Mouse (Mus musculus) forebrain, embryonic 11.5 days (tissue): ENCODE results near the gene Asah2. TPM values are rescaled to one million over a fixed set of nuclear protein-coding genes. Genes with fewer than 3 reads are reported as not detected.
"Not testable (repeated sequence)": the region's sequence is repeated elsewhere in the genome, so short reads cannot be mapped to it uniquely, and the experiment has no call there.

ENCODE experiments used
- ATAC-seq: fragments of 200-750 bp; cut with Nextera tagmentation; replicated peaks from 2 replicates; pipeline ENCODE4 v1.8.0; 2017; ENCODE audit warnings: moderate TSS enrichment; ENCODE audit not compliant: low FRiP score
- DNase-seq: peaks from one replicate; pipeline ENCODE4 v3.0.0-alpha.2; 2017; ENCODE audit warnings: low spot score
- H3K27ac ChIP-seq: fragments of 300-500 bp; sonication (generic); 2 replicates; pipeline ENCODE4 v1.5.1; 2014; ENCODE audit warnings: low read depth, low read length
- H3K27me3 ChIP-seq: fragments of 300-500 bp; sonication (generic); 2 replicates; pipeline ENCODE4 v1.6.1; 2014; ENCODE audit warnings: mild to moderate bottlenecking, low read length, mixed read lengths; ENCODE audit not compliant: control insufficient read depth, insufficient read depth
- H3K36me3 ChIP-seq: fragments of 300-500 bp; sonication (generic); 2 replicates; pipeline ENCODE4 v1.6.1; 2014; ENCODE audit warnings: mild to moderate bottlenecking, low read length, moderate library complexity, mixed read lengths; ENCODE audit not compliant: control insufficient read depth, insufficient read depth
- H3K4me1 ChIP-seq: fragments of 300-500 bp; sonication (generic); replicated peaks from 2 replicates; pipeline ENCODE4 v1.6.1; 2014; ENCODE audit warnings: low read length, mixed read lengths; ENCODE audit not compliant: control insufficient read depth, insufficient read depth
- H3K4me2 ChIP-seq: fragments of 300-500 bp; sonication (generic); 2 replicates; pipeline ENCODE4 v1.6.1; 2014; ENCODE audit warnings: low read depth, mild to moderate bottlenecking, low read length, moderate library complexity, mixed read lengths; ENCODE audit not compliant: severe bottlenecking
- H3K4me3 ChIP-seq: fragments of 300-500 bp; sonication (generic); 2 replicates; pipeline ENCODE4 v1.5.1; 2014; ENCODE audit warnings: low read depth, low read length
- H3K9ac ChIP-seq: fragments of 300-500 bp; sonication (generic); 2 replicates; pipeline ENCODE4 v1.6.1; 2014; ENCODE audit warnings: low read length
- H3K9me3 ChIP-seq: fragments of 300-500 bp; sonication (generic); 2 replicates; pipeline ENCODE4 v1.6.1; 2016; ENCODE audit warnings: low read length, mixed read lengths; ENCODE audit not compliant: control insufficient read depth
- WGBS: fragments of 180-500 bp; shearing (Covaris S2); extraction: QIAGEN DNeasy Blood & Tissue Kit; methylation state at CpG from one replicate; pipeline ENCODE4 v1.1.7; 2014; 5-methylcytosine and 5-hydroxymethylcytosine counted together
- polyA plus RNA-seq: library from polyadenylated mRNA; unstranded; fragments of >200 nt; fragmentation: Nextera tagmentation; extraction: Ambion mirVana; gene quantifications from 2 replicates; pipeline ENCODE4 v1.2.1, GENCODE M21; 2014

Gene Asah2
- polyA plus RNA-seq, 1 experiment from 2014 or later, result 0.56 TPM

- Histone ChIP-seq H3K4me2 (no peak overlapping the region), H3K4me3 (no peak overlapping the region), H3K9me3 (no peaks in the 10 kb centered on the region), H3K4me1 (no peaks in the 10 kb centered on the region), H3K9ac (no peak overlapping the region), H3K27ac (no peak overlapping the region), H3K27me3 (no peaks in the 10 kb centered on the region), H3K36me3 (no peaks in the 10 kb centered on the region)
- ATAC-seq (no peak), DNase-seq (no peak)
- 89% methylated on average over 4 of the region's 4 CpGs for WGBS
Measured at GRCm38 (mm10) chr19:32090804-32091203, 17.2 kb downstream of the Asah2 start.

- no peaks in the 10 kb centered on the region for H3K27me3 ChIP-seq
- H3K4me1 ChIP-seq, result no peaks in the 10 kb centered on the region
- H3K27ac ChIP-seq, result no peak overlapping the region
- no peaks in the 10 kb centered on the region for H3K36me3 ChIP-seq
- no peaks in the 10 kb centered on the region for H3K9me3 ChIP-seq
- no peak for DNase-seq
- no peak overlapping the region for H3K4me2 ChIP-seq
- no peak overlapping the region for H3K9ac ChIP-seq
- no peak overlapping the region for H3K4me3 ChIP-seq
- 85% methylated on average over 1 of the region's 1 CpGs for WGBS
- ATAC-seq, result no peak
Measured at GRCm38 (mm10) chr19:32088570-32088969, 19.4 kb downstream of the Asah2 start.

- Histone ChIP-seq H3K9me3 (no peaks in the 10 kb centered on the region), H3K36me3 (no peaks in the 10 kb centered on the region), H3K27me3 (no peaks in the 10 kb centered on the region), H3K9ac (no peak overlapping the region), H3K4me2 (no peak overlapping the region), H3K4me3 (no peak overlapping the region), H3K27ac (no peak overlapping the region), H3K4me1 (no peaks in the 10 kb centered on the region)
- WGBS, result 87% methylated on average over 6 of the region's 6 CpGs
- DNase-seq (no peak), ATAC-seq (no peak)
Measured at GRCm38 (mm10) chr19:32087736-32088470, 20.1 kb downstream of the Asah2 start.

- H3K27ac ChIP-seq, H3K9me3 ChIP-seq, ATAC-seq, H3K9ac ChIP-seq, H3K27me3 ChIP-seq, H3K4me1 ChIP-seq, H3K36me3 ChIP-seq, DNase-seq, H3K4me3 ChIP-seq, H3K4me2 ChIP-seq: not testable (repeated sequence)
- WGBS, result 89% methylated on average over 1 of the region's 1 CpGs
Measured at GRCm38 (mm10) chr19:32084813-32085212, 23.2 kb downstream of the Asah2 start.

- no peak overlapping the region for H3K4me3 ChIP-seq
- no peak overlapping the region for H3K27ac ChIP-seq
- no peaks in the 10 kb centered on the region for H3K36me3 ChIP-seq
- no peak for DNase-seq
- H3K9me3 ChIP-seq, result no peaks in the 10 kb centered on the region
- 79% methylated on average over 2 of the region's 2 CpGs for whole genome bisulfite sequencing
- no peaks in the 10 kb centered on the region for H3K4me1 ChIP-seq
- H3K27me3 ChIP-seq, result no peaks in the 10 kb centered on the region
- H3K9ac ChIP-seq, result no peak overlapping the region
- H3K4me2 ChIP-seq, result no peak overlapping the region
- no peak for ATAC-seq
Measured at GRCm38 (mm10) chr19:32070340-32070739, 37.7 kb downstream of the Asah2 start.

GRCm38 (mm10) chr19:32069598-32069997, 38.4 kb downstream of the Asah2 start:
- Histone ChIP-seq H3K36me3 (no peaks in the 10 kb centered on the region), H3K4me1 (no peaks in the 10 kb centered on the region), H3K4me3 (no peak overlapping the region), H3K9ac (no peak overlapping the region), H3K4me2 (no peak overlapping the region), H3K27ac (no peak overlapping the region), H3K9me3 (no peaks in the 10 kb centered on the region), H3K27me3 (no peaks in the 10 kb centered on the region)
- WGBS, result 83% methylated on average over 2 of the region's 2 CpGs
- no peak for ATAC-seq
- no peak for DNase-seq

- ATAC-seq, result no peak
- 82% methylated on average over 4 of the region's 4 CpGs for WGBS
Measured at GRCm38 (mm10) chr19:32067669-32068068, 40.3 kb downstream of the Asah2 start.

GRCm38 (mm10) chr19:32061294-32061693, 46.7 kb downstream of the Asah2 start:
- Histone ChIP-seq H3K9me3 (no peaks in the 10 kb centered on the region), H3K4me3 (no peak overlapping the region), H3K4me1 (no peaks in the 10 kb centered on the region), H3K9ac (no peak overlapping the region), H3K27ac (no peak overlapping the region), H3K27me3 (no peaks in the 10 kb centered on the region), H3K4me2 (no peak overlapping the region), H3K36me3 (no peaks in the 10 kb centered on the region)
- DNase-seq, result no peak
- WGBS, result 91% methylated on average over 1 of the region's 1 CpGs
- no peak for ATAC-seq

More at GRCm38 (mm10) chr19:32067669-32068068, 40.3 kb downstream of the Asah2 start:
- Histone ChIP-seq H3K27ac (no peak overlapping the region), H3K4me1 (no peaks in the 10 kb centered on the region), H3K36me3 (no peaks in the 10 kb centered on the region), H3K9ac (no peak overlapping the region), H3K9me3 (no peaks in the 10 kb centered on the region), H3K27me3 (no peaks in the 10 kb centered on the region), H3K4me3 (no peak overlapping the region), H3K4me2 (no peak overlapping the region)
- DNase-seq, result no peak

- H3K4me2 ChIP-seq, result no peak overlapping the region
- no peaks in the 10 kb centered on the region for H3K36me3 ChIP-seq
- no peaks in the 10 kb centered on the region for H3K27me3 ChIP-seq
- ATAC-seq (no peak), DNase-seq (no peak)
- H3K27ac ChIP-seq, result no peak overlapping the region
- H3K9ac ChIP-seq, result no peak overlapping the region
- no peaks in the 10 kb centered on the region for H3K4me1 ChIP-seq
- WGBS, result 81% methylated on average over 1 of the region's 1 CpGs
- H3K9me3 ChIP-seq, result no peaks in the 10 kb centered on the region
- H3K4me3 ChIP-seq, result no peak overlapping the region
Measured at GRCm38 (mm10) chr19:32056252-32056651, 51.8 kb downstream of the Asah2 start.
